Mouse (Mus musculus) right cerebral cortex, postnatal 14 days (tissue): ENCODE measurements at regions not wholly inside any gene's neighbourhood (a gene's known extent, or its start where the extent isn't known, plus 50 kb on each side); places are given as distances from the start of the nearest gene placed in this dataset.

Experiments
- DNase-seq: peaks from one replicate; pipeline ENCODE4 v3.0.0; 2022

DNA sequence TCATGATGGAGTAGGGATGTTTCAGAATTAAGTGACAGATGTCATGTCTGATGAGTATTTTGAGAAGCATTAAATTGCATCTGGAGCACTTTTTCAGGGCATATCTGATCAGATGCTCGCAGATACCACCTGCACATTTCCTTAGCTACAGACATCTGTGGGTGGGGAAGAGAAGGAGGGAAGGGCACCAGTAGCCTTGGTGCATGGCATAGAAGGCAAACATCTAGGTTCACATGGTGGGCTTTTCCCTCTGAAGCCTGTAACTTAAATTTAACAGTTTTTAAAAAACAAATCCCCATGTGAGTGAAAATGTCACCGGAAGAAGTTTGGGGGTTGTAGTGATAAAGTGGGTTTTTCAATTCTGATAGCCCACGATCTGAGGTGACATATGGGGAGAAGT, 267.1 kb upstream of the Ptger4 start:
- DNase-seq, result no peak

DNA sequence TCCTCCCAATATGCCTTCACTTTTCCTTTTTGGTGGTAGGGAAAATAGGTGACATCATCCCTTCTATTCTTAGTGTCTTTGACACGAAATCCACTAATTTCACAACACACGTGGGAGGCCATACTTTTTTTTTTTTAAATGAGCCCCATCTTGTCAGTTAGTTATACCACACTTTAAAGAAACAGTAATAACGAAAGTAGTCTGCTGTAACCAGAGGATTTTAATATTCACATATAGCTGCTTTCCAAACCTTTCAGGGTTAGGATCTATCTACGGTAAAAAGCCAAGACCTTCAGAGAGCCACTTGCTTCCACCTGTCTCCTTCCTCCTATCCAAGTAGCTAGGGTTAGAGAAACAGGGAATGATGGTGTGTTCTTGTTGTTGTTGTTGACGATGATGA, 268.6 kb upstream of the Ptger4 start:
- no peak for DNase-seq

DNA sequence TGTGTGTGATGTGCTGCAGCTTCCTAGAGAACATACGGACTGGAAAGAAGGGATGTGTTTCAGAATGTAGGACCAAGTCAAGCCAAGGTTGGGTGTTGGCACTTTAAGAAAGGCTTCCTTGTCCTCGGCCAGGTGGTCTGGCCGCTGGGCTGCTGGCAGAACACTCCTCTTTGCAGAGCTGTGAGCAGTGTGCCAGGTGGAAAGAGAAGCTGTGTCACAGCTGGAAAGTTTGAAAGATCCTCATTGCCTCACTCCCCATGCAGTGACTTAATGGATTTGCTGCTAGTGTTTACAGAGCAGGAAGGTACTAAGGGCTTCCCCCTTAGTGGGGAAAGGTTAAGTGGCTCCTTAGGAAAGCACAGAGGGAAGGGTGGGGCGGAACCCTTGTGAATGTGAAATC, 269.2 kb upstream of the Ptger4 start:
- no peak for DNase-seq

DNA sequence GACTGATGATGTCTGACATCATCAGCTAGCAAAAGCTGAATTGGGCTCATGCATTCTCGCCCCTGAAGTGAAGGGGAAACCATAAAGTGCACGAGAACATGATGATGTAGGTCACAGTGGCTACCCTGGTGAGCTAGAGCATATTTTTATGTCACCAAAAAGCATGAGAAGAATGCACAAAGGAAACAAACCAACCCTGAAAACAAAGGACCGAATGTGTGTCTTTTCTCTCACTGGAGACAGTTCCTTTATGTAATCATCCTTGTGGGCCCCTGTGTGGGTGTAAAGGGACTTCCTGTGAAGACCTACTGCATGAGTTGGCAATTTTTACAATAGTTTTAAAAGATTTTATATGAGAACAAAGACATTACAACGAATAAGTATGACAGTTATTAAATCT, 270.2 kb upstream of the Ptger4 start:
- DNase-seq, result no peak

DNA sequence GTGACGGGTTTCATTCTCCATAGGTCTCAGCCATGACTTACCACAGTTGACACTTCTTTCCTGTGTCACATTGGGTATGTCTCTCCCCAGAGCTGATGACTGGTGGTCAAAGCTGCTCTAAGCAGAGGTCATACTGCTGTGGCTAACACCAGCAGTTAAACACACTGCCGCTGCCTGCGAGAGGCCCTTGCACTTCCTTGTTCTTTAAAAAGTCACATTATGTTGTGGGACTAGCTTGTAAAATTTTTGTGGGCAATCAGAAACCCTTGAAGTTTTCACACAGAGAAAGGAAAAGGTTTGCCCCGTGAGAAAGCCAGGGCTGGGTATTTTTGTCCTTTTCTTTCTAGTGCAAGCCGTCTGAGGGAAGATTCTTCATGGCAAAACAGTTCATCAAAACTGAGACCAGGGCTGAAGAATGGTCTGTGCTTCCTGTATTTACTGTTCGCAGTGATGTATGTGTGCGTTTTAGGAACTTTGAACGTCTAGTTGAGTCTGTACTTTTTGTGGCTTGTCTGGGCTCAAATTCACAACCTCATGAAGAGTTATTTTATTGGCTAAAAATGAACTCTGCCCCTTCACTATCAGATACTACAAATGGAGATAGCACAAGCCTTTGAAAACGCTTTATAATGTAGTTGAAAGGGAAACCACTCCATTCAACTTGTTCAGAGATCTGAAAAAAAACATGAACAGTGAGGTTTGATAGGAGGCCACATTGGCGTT, 273.4 kb upstream of the Ptger4 start:
- DNase-seq, result no peak

DNA sequence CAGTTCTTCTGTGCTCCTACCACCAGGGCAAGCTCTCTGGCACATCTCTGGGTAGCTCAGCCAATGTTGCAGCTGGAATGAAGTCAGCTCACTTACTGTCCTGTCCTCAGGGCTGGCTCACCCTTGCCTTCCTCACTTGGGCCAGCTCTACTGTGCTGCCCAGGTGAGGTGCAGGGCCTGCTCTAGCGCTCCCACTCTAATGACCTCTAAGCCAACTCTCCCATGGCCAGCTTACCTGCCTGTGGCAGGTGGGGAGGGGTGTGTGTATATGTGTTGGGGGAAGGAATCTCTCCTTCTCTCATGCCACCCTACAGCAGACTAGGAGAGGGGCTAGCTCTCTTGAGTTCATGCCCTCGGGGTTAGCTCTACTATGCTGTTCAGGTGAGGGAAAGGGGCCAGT, 275.6 kb upstream of the Ptger4 start:
- no peak for DNase-seq

DNA sequence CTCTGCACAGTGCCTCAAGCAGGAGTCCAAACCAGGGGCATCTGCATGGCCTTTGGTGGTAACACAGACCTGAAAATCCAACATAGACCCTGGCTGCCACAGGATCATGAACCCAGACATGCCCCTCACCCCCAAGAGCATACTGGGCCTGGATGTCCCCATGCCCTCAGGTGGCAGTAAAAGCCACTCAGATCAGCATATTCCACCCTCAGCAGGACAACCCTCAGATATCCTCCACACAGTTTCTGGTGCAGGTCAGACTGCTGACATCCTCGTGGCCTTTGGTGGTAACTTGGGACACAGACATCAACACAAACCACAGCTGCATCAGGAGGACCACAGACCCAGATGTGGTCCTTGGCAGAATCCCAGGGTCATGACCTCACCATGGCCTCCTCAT, 276.0 kb upstream of the Ptger4 start:
- no peak for DNase-seq

DNA sequence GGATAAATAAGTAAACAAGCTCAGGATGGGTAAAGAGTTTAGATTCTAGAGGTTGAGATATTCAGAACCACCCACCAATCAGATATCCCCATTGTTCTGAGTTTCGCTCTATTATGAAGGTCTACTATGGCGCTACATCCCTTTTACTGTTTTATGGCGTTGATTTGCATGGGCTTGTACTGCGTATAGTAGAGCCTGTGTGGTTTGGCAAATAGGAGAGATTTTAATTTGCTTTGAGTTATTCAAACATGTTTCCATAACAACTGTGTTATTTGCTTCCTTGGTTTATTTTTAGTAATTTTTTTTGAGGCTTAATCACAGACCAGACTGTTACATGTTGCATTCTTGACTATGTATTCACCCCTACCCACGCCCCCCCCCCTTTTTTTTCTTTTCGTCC, 284.6 kb upstream of the Ptger4 start:
- DNase-seq, result no peak

DNA sequence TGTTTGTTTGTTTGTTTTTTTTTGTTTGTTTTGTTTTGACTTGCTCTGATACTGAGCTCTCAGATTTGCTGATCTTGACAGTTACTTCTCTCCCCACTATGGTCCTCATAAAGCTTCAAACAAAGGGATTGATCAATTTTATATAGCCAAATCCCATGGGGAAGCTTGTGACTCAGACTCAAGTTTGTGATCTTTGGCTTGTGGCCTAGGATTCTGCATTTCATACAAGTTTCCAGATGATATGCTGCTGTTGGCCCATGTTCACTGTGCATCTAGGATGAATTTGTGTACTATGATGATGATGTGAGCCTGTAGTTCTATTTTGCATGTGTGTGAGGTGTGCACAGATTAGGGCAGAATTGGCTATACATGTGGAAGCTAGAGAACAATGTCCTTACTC, 289.7 kb upstream of the Ptger4 start:
- DNase-seq, result no peak

DNA sequence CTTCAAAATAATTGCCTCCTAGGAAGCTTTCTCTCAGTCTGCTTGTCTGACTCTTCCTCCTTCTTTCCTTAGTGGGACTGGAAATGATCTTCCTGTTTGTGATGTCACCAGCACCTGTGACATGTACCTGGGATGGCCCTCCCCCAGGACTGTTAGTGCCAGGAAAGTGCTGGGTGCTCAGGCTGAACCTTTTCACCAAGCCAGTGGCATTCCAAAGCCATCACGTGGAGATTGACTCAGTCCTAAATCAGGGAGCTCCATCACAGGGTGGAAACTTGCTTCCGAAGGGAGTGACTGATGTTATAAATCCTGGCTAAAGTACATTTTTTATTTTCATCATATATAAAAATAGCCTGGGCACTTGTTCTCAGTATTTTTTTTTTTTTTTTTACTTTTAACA, 293.4 kb upstream of the Ptger4 start:
- no peak for DNase-seq

DNA sequence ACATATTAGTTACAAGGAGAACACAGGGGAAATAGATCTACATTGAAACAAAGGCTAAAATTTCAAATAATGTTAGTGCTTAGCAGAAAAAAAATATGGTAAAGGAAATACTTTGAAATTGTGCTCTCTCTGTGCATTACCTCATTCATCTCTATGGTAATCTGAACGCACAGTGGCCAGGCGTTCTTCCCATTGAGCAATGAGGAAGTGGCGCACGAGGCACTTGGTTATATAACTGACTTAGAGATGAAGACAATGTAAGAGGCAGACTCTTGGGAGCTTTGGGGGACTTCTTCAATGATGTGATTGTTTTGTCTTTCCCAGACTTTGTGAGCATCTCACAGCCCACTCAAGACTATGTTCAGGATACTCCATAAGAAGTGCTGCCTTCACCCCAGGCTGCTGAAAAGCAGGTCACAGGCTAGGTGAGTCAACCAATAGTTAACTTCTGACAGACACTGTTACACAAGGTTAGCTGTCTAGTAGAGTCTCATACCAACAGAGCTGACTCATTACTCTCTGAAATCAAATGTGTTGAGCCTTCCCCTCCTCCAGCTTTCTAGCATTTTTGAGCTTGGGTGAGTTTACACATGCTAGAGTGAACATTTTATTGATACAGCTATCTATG, 295.4 kb upstream of the Ptger4 start:
- no peak for DNase-seq

DNA sequence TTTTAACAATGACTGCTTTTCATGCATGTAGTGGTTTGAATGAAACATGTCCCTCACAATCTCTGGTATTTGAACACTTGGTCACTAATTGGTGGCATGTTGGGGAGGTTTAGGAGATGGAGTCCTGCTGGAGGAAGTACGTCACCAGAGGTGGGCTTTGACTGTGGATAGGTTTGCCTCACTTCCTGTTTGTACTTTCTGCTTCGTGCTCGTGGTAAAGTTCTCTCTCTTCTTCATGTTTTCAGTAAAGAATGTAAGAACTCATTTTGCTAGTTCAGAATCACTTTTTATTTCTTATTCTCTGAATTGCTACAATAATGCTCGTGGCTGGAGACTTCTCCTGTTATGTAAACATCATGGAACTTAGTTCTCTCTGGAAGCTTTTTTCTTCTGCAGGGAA, 310.5 kb upstream of the Ptger4 start:
- no peak for DNase-seq

DNA sequence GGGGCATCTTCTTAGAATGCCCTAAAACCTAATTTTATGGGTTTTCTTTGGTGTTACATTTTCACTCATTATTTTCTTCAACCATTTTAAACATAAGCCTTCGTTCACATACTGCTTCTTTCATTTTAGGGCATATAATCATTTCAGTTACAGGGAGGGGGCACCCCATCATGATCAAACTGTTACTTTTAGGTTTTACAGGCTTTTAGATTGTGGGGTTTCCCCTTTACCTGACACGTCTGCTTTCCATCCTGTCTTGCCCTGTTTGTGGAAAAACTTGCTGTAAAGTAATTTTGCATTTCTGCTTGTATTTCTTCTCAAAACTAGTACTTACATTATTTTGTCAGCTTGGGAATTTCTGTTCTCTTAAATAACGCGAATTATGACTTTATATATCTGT, 310.9 kb upstream of the Ptger4 start:
- DNase-seq, result no peak

DNA sequence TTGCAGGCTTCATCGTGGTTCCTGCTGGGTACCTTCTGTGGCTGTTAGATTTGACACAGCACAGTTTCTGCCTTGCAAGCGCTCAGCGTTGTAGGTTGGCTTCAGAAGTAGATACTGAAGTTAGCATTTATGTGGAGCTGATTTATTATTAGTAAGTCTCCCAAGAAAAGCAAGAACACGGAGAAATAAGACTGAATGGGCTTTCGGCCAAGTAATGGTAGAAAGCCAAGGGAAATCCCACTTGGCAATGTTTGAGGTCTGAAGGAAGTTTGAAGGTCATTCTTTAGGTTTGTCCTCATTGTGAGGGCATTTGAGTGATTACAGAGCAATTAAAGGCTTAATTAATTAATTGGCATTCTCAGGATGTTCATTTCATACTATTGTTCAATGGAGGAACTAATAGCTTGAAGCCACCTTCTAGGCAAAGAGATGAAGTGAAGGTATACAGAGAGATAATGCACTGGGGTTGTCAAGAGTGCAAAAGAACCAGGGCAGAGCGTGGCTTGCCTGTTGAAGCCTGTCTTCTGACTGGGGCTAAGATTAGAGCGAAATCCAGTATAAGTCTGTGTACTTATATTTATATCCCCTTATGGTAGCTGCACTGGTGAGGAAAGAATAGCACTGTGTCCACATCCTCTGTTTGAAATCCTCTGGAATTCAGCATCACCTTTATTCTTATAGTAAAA, 311.5 kb upstream of the Ptger4 start:
- DNase-seq, result no peak

DNA sequence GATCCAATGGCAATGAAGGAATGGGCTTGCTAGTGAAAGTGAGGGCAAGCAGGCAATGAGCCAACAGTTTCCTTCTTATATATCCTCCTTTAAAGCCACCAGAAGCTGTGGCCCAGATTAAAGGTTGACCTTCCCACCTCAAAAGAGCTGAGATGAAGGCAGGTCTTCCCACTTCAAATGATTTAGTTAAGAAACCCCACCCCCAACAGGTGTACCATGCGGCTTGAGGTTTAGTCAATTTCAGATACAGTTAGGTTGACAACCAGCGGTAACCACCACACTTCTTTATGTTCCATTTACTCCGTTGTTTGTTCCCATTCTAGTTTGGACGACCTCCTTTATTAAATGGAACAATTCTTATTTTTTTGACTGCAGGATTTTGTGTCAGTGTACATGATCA, 317.8 kb upstream of the Ptger4 start:
- no peak for DNase-seq

DNA sequence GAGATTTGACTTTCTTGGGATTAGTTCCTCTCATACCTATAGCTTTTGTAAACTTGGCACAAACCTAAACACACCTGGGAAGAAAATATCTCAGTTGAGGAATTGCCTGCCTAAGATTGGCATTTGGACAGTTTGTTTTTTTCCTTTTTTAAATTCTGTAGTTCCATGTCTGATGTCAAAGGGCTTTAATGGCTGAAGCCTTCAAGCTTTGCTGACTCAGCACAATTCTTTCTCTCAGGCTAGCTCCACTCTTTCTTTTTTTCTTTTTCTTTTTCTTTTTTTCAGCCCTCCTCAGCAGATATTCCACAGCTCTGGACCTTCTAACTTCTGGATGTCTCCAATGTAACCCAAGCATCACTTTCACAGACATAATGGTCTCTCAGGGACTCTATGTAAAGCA, 330.4 kb upstream of the Ptger4 start:
- no peak for DNase-seq

DNA sequence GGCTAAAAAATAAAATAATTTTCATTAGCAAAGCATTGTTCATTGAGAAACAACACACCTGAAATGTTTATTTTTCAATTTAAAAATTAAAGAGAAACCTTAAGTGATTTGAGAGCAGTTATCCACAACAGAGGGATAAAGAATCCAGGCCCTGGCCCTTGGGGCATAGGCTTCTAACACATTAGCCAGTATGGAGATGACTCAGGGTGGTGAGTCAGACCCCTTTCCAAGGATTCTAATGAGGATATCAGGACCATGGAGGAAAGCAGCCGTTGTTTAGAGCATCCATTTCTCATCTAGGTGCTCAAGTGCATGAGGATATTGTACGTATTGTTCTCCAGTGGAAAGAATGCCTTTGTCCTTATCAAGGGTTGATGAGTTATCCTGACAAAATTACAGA, 335.6 kb upstream of the Ptger4 start:
- DNase-seq, result no peak

DNA sequence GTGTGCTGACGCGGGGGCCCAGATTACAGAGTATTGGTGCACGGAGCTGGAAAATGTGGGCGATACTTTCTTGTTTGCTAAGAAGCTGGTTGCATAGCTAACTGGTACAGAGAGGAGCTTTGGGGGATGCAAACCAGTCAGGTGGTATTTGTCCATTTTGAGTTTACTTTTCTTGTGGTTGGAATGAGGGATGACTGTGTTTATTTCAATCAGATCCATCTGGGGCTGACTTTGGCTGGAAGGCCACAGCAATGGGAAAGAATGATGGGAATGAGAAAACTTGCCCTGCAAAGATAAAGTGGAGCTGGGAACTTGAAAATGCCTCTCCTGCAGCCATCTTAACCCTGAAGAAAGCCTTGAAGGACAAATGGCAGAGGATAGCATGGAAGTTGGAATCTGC, 336.4 kb upstream of the Ptger4 start:
- no peak for DNase-seq

DNA sequence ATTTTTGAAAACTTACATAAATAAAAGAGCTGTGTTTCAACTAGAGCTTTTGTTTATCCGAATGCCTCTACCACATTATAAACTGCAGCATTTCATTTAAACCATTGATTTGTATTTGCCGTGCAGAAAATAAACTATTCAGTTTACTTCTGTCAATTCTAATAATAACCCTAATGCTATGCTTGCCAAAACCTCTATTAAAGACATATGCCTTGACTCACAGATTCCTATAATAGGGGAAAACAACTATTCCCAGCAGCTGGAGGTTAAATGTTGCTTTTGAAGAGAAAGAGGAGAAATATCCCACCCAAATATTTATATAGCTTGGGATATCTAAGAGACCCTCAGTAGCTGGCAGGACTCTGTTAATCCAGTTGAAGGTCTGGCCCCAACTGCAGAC, 340.4 kb upstream of the Ptger4 start:
- DNase-seq, result no peak

DNA sequence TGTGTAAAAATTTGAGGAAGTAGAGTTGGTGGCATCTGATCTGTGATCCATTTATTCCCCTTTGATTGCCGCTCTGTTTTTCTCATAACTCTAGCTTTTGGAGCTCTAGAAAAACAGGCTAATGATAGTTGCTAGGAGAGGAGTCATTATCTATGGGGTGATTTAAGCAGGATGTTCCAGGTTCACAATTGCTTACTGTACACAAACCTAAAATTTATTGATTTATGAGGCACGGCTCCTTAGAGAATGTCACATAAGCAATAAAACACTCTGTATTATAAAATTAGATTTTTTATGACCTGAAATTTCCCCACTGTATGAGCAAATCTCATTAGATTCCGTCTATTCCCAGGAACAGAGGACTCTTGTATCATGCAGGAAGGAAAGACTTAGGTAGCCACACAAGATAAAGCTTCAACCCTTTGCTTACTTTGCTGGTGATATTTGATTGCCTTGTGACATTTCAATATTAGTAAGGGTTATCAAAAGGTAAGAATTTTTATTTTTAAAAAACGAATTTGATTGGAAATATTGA, 360.8 kb upstream of the Ptger4 start:
- no peak for DNase-seq

DNA sequence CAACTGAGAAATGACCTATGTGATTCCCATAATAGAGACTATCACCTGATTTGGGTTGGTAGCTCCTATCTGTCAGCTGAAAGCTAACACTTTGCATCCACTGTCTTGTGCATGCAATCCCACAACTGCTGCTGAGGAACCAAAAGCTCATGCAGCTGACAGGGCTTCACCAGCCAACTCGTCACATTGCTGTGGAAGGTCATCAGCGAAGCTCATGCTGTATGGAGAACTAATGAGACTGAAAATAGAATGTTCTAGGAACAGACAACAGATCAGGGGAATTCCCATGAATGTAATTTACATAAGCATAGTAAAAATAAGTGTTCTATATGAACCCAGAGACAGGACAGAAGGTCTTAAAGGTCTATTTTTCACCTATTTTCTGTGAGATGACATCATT, 363.5 kb upstream of the Ptger4 start:
- DNase-seq, result no peak

DNA sequence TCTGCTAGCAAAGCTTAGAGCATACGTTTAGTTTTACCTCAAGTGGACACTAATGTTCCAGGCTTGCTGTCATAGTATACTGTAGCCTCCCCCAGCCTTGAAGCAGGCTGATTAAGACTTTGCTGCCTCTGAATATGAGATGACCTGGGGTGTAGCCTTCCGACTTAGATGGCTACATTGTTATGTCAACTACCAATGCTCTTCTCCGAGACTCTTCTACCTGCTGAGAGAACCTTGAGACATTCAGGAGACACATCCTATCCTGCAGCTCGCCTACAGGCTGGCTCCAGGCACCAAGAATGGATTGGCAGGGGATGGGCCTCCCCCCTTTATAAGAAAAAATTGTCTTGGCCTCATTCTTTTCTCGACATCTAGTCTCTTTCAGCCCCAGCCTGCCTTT, 379.0 kb upstream of the Ptger4 start:
- no peak for DNase-seq

DNA sequence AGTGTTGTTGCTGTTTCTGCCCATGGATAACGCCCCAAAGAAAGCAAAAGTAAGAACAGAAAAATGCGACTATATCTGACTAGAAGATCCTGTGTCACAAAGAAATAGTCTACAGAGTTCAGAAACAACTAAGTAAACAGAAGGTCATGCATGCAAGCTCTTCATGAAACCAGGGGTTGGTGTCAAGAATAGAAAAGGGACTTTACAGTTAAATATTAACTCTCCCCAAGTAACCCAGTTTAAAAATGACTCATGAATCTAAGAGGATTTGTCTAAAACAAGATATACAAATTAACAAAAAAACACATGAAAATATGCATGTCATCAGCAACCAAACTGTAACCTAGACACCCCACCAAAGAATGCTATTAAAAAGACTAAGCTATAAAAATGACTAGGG, 381.4 kb upstream of the Ptger4 start:
- no peak for DNase-seq

DNA sequence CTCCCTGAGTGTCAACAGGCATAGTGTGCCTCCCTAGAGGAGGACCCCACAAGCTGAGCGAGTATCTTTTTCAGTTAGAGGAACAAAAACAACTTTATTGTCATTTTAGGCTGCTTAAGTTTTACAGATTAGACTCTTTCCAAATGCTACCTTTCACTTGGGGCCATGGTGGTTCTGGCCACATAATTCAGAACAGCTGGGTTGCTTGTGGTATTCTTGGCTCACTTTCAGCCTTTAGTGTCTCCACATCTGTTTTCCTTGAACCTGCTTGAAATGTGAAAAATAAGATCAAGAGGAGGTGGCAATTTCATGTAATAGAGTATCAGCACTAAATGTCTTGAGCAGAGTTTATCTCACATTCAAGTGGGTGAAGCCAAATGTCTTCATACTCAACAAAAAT, 402.7 kb upstream of the Ptger4 start:
- DNase-seq, result no peak
